Mouse (Mus musculus): ENCODE measurements at regions not wholly inside any gene's neighbourhood (a gene's known extent, or its start where the extent isn't known, plus 50 kb on each side); places are given as distances from the start of the nearest gene placed in this dataset.
"Not testable (repeated sequence)": the region's sequence is repeated elsewhere in the genome, so short reads cannot be mapped to it uniquely, and the experiment has no call there.

GRCm38 (mm10) chr4:4556126-4556525 lies 237.0 kb downstream of the Impad1 start:
- no peak for DNase-seq

GRCm38 (mm10) chr4:4550301-4550700 lies 242.9 kb downstream of the Impad1 start:
- DNase-seq, result no peak

- DNase-seq, result no peak
Measured at GRCm38 (mm10) chr4:4549893-4550292, 243.3 kb downstream of the Impad1 start.

GRCm38 (mm10) chr4:4537172-4537753 lies 255.9 kb downstream of the Impad1 start:
- no peak for DNase-seq

- DNase-seq, result no peak
Measured at GRCm38 (mm10) chr4:4532196-4532595, 261.0 kb downstream of the Impad1 start.

- no peak for DNase-seq
Measured at GRCm38 (mm10) chr4:4528311-4528710, 264.8 kb downstream of the Impad1 start.

GRCm38 (mm10) chr4:4521757-4522156 lies 271.4 kb downstream of the Impad1 start:
- DNase-seq, result no peak

GRCm38 (mm10) chr4:4518741-4519140 lies 274.4 kb downstream of the Impad1 start:
- no peak for DNase-seq

- no peak for DNase-seq
Measured at GRCm38 (mm10) chr4:4513351-4513750, 279.8 kb downstream of the Impad1 start.

GRCm38 (mm10) chr4:4510180-4510920 lies 282.8 kb downstream of the Impad1 start:
- no peak for DNase-seq

GRCm38 (mm10) chr4:4509296-4509695 lies 283.9 kb downstream of the Impad1 start:
- no peak for DNase-seq

GRCm38 (mm10) chr4:4497199-4497598 lies 296.0 kb downstream of the Impad1 start:
- DNase-seq, result no peak

- peak; percentile 16 for DNase-seq
Measured at GRCm38 (mm10) chr4:4496181-4496580, 297.0 kb downstream of the Impad1 start.

- no peak for DNase-seq
Measured at GRCm38 (mm10) chr4:4465169-4465714, 327.9 kb downstream of the Impad1 start.

- DNase-seq, result no peak
Measured at GRCm38 (mm10) chr4:4464130-4464700, 328.9 kb downstream of the Impad1 start.

GRCm38 (mm10) chr4:4459258-4459657 lies 333.9 kb downstream of the Impad1 start:
- no peak for DNase-seq

GRCm38 (mm10) chr4:4450104-4450503 lies 343.1 kb downstream of the Impad1 start:
- DNase-seq, result no peak

- DNase-seq, result no peak
Measured at GRCm38 (mm10) chr4:4442650-4443049, 350.5 kb downstream of the Impad1 start.

GRCm38 (mm10) chr4:4437559-4437958 lies 355.6 kb downstream of the Impad1 start:
- no peak for DNase-seq

GRCm38 (mm10) chr4:4424526-4424925 lies 347.2 kb upstream of the Sdr16c6 start:
- not testable (repeated sequence) for DNase-seq

- DNase-seq, result no peak
Measured at GRCm38 (mm10) chr4:4403812-4404211, 326.5 kb upstream of the Sdr16c6 start.

GRCm38 (mm10) chr4:4397410-4397809 lies 320.1 kb upstream of the Sdr16c6 start:
- DNase-seq, result no peak

- DNase-seq, result no peak
Measured at GRCm38 (mm10) chr4:4380024-4380590, 302.8 kb upstream of the Sdr16c6 start.

- DNase-seq, result peak; percentile 10
Measured at GRCm38 (mm10) chr4:4335216-4335615, 257.9 kb upstream of the Sdr16c6 start.

Data from embryo, embryonic 11 days (tissue).